Mouse (Mus musculus): ENCODE measurements around the gene March4. TPM values are rescaled to one million over a fixed set of nuclear protein-coding genes. Genes with fewer than 3 reads are reported as not detected.

March4 gene
- polyA plus RNA-seq, 1 experiment from 2014 or later, result 9.4 TPM

DNA sequence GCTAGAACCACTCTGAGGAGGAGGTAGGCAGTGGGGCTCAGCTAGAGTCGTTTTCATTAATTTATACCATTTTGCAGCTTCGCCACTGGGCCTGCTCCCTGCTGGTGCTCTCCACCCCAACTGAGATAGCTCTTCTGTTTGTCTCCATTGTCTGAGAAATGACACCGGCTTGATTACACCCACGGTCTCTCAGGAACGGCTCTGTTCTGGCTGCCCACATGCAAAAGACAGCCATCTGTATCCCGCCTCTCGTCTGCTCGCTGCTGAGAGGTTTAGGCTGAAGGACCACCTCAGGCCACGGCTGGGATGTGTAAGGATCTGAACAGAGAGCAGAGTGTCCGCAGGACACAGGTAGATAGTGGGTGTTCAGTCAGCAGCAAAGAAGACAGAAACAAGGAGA is 30.5 kb downstream of the March4 start:
- Histone ChIP-seq H3K36me3 (ENCODE audit: control insufficient read depth, insufficient read depth, low read length) (no peaks in the 10 kb centered on the region), H3K27me3 (replicated peaks; ENCODE audit: control insufficient read depth, insufficient read depth, low read length) (no peaks in the 10 kb centered on the region), H3K27ac (ENCODE audit: low read depth, low read length) (no peak overlapping the region), H3K4me1 (ENCODE audit: control insufficient read depth, insufficient read depth, low read depth, low read length) (peaks cover 3% of the 10 kb centered on the region; the same call in 1 of the 2 replicates), H3K9me3 (ENCODE audit: control insufficient read depth, low read length) (no peaks in the 10 kb centered on the region), H3K4me3 (ENCODE audit: low read length) (no peak overlapping the region), H3K9ac (ENCODE audit: low read depth, low read length) (no peak overlapping the region), H3K4me2 (ENCODE audit: low read length) (no peak overlapping the region)
- ATAC-seq, result no peak
- WGBS, result 42% methylated on average over 10 of the region's 10 CpGs

DNA sequence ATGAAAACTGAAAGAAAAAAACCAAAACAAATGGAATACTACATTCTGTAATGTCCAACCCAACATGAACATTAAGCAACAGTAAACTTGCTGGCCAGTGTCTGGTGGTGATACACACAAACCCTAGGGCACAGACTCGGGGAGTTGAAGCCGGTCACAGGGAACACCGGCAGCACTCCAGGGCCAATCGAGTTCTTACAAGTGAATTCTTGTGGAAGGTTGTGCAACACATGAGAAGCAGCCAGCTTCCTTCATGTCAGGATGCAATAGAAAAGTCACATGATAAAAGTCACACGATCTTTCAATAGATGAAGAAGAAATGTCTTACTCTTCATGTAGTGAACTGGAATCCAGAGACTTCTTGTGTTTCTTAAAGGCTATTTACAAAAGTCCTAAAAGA is 39.1 kb downstream of the March4 start:
- no peak for ATAC-seq
- Histone ChIP-seq H3K4me3 (ENCODE audit: low read length) (no peak overlapping the region), H3K9ac (ENCODE audit: low read depth, low read length) (no peak overlapping the region), H3K4me1 (ENCODE audit: control insufficient read depth, insufficient read depth, low read depth, low read length) (no peaks in the 10 kb centered on the region), H3K27ac (ENCODE audit: low read depth, low read length) (no peak overlapping the region), H3K27me3 (replicated peaks; ENCODE audit: control insufficient read depth, insufficient read depth, low read length) (no peaks in the 10 kb centered on the region), H3K36me3 (ENCODE audit: control insufficient read depth, insufficient read depth, low read length) (no peaks in the 10 kb centered on the region), H3K4me2 (ENCODE audit: low read length) (no peak overlapping the region), H3K9me3 (ENCODE audit: control insufficient read depth, low read length) (no peaks in the 10 kb centered on the region)
- WGBS, result 86% methylated on average over 5 of the region's 5 CpGs

GRCm38 (mm10) chr1:72493454-72493853 is 43.3 kb downstream of the March4 start:
- no peaks in the 10 kb centered on the region; the same call in 1 of the 2 replicates for H3K4me1 ChIP-seq (ENCODE audit: control insufficient read depth, insufficient read depth, low read depth, low read length)
- H3K9ac ChIP-seq (ENCODE audit: low read depth, low read length), result no peak overlapping the region
- H3K4me2 ChIP-seq (ENCODE audit: low read length), result no peak overlapping the region
- no peaks in the 10 kb centered on the region for H3K9me3 ChIP-seq (ENCODE audit: control insufficient read depth, low read length)
- ATAC-seq, result no peak
- H3K4me3 ChIP-seq (ENCODE audit: low read length), result no peak overlapping the region
- H3K27ac ChIP-seq (ENCODE audit: low read depth, low read length), result no peak overlapping the region
- 76% methylated on average over 3 of the region's 3 CpGs for WGBS
- no peaks in the 10 kb centered on the region for H3K36me3 ChIP-seq (ENCODE audit: control insufficient read depth, insufficient read depth, low read length)
- H3K27me3 ChIP-seq (replicated peaks; ENCODE audit: control insufficient read depth, insufficient read depth, low read length), result no peaks in the 10 kb centered on the region

DNA sequence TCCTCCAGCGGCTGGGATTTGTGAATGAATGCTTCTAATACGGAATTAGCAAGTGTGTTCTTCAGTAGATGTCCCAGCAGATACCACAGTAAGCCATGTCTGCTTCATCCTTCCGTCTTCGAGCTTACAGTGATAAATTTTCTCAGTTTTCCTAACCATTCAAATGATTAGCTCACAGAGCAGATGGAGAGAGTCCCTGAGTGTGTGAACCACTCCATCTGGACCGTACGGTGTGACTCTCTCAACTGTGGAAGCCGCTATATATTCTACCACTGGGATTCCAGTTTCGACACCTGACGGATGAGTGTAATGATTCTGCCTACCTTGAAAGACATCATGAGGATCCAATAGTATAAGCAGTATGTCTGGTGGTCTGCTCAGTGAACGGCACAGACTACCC is 44.1 kb downstream of the March4 start:
- WGBS, result 75% methylated on average over 10 of the region's 10 CpGs
- Histone ChIP-seq H3K27me3 (replicated peaks; ENCODE audit: control insufficient read depth, insufficient read depth, low read length) (no peaks in the 10 kb centered on the region), H3K27ac (ENCODE audit: low read depth, low read length) (no peak overlapping the region), H3K4me1 (ENCODE audit: control insufficient read depth, insufficient read depth, low read depth, low read length) (no peaks in the 10 kb centered on the region; the same call in 1 of the 2 replicates), H3K4me2 (ENCODE audit: low read length) (no peak overlapping the region), H3K9me3 (ENCODE audit: control insufficient read depth, low read length) (no peaks in the 10 kb centered on the region), H3K9ac (ENCODE audit: low read depth, low read length) (no peak overlapping the region), H3K36me3 (ENCODE audit: control insufficient read depth, insufficient read depth, low read length) (no peaks in the 10 kb centered on the region), H3K4me3 (ENCODE audit: low read length) (no peak overlapping the region)
- peak; percentile 57; the same call in 1 of the 2 replicates for ATAC-seq

DNA sequence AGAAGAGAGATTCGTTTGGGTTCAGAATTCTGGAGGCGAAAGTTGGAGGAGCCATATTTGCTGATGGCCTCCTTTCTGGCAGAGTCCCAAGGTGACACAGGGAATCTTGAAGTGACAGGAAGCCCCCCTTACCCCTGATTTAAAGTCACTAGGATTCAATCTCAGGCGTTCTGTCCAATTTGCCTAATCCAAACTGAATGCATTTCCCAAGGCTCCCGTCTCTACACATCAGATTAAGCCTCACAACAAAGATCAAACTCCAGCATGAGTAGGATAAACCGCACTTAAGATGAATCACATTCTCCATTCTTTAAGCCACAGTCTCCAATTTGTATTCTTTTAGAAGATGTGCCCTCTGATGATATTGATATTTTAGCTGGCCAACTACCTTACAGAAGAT is 45.4 kb downstream of the March4 start:
- Histone ChIP-seq H3K4me1 (ENCODE audit: control insufficient read depth, insufficient read depth, low read depth, low read length) (no peaks in the 10 kb centered on the region; the same call in 1 of the 2 replicates), H3K27ac (ENCODE audit: low read depth, low read length) (no peak overlapping the region), H3K4me3 (ENCODE audit: low read length) (no peak overlapping the region), H3K36me3 (ENCODE audit: control insufficient read depth, insufficient read depth, low read length) (no peaks in the 10 kb centered on the region), H3K9me3 (ENCODE audit: control insufficient read depth, low read length) (no peaks in the 10 kb centered on the region), H3K4me2 (ENCODE audit: low read length) (no peak overlapping the region), H3K9ac (ENCODE audit: low read depth, low read length) (no peak overlapping the region), H3K27me3 (replicated peaks; ENCODE audit: control insufficient read depth, insufficient read depth, low read length) (no peaks in the 10 kb centered on the region)
- WGBS, result 67% methylated on average over 5 of the region's 5 CpGs
- ATAC-seq, result no peak

GRCm38 (mm10) chr1:72490801-72491200 is 45.9 kb downstream of the March4 start:
- Histone ChIP-seq H3K27ac (ENCODE audit: low read depth, low read length) (no peak overlapping the region), H3K27me3 (replicated peaks; ENCODE audit: control insufficient read depth, insufficient read depth, low read length) (no peaks in the 10 kb centered on the region), H3K4me1 (ENCODE audit: control insufficient read depth, insufficient read depth, low read depth, low read length) (no peaks in the 10 kb centered on the region; the same call in 1 of the 2 replicates), H3K9me3 (ENCODE audit: control insufficient read depth, low read length) (no peaks in the 10 kb centered on the region), H3K4me2 (ENCODE audit: low read length) (no peak overlapping the region), H3K9ac (ENCODE audit: low read depth, low read length) (no peak overlapping the region), H3K36me3 (ENCODE audit: control insufficient read depth, insufficient read depth, low read length) (no peaks in the 10 kb centered on the region), H3K4me3 (ENCODE audit: low read length) (no peak overlapping the region)
- no peak for ATAC-seq
- 80% methylated on average over 3 of the region's 3 CpGs for WGBS

- Histone ChIP-seq H3K4me1 (ENCODE audit: control insufficient read depth, insufficient read depth, low read depth, low read length) (no peaks in the 10 kb centered on the region; the same call in 1 of the 2 replicates), H3K4me2 (ENCODE audit: low read length) (no peak overlapping the region), H3K27ac (ENCODE audit: low read depth, low read length) (no peak overlapping the region), H3K27me3 (replicated peaks; ENCODE audit: control insufficient read depth, insufficient read depth, low read length) (no peaks in the 10 kb centered on the region), H3K9me3 (ENCODE audit: control insufficient read depth, low read length) (no peaks in the 10 kb centered on the region), H3K9ac (ENCODE audit: low read depth, low read length) (no peak overlapping the region), H3K4me3 (ENCODE audit: low read length) (no peak overlapping the region), H3K36me3 (ENCODE audit: control insufficient read depth, insufficient read depth, low read length) (no peaks in the 10 kb centered on the region)
- WGBS, result 8% methylated on average over 8 of the region's 8 CpGs
- ATAC-seq, result peak; percentile 59
These were observed 46.5 kb downstream of the March4 start for GRCm38 (mm10) chr1:72490193-72490592.

DNA sequence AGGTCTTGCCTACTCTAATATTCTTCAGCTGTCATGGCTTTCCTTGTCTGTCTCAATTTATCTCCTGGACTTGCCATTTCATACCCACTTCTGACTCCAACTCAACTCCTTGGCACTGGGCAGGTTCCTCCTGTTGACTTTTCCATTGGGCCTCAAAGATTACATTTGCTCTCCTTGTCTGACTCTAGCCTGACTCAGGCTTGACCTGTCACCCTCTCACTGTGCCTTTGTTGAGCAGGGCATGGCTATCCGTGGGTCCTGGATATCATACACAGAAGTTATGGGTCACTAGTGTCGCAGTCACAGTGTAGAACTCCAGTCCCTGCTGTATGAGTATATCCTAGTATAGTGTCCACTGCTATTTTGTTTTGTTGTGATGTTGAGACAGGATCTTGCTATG is 60.1 kb downstream of the March4 start:
- Histone ChIP-seq H3K4me3 (ENCODE audit: low read length) (no peak overlapping the region), H3K9ac (ENCODE audit: low read depth, low read length) (no peak overlapping the region), H3K27me3 (replicated peaks; ENCODE audit: control insufficient read depth, insufficient read depth, low read length) (no peaks in the 10 kb centered on the region), H3K36me3 (ENCODE audit: control insufficient read depth, insufficient read depth, low read length) (no peaks in the 10 kb centered on the region), H3K4me1 (ENCODE audit: control insufficient read depth, insufficient read depth, low read depth, low read length) (no peaks in the 10 kb centered on the region), H3K4me2 (ENCODE audit: low read length) (no peak overlapping the region), H3K9me3 (ENCODE audit: control insufficient read depth, low read length) (no peaks in the 10 kb centered on the region), H3K27ac (ENCODE audit: low read depth, low read length) (no peak overlapping the region)
- ATAC-seq, result no peak
- WGBS, result 89% methylated on average over 2 of the region's 2 CpGs

DNA sequence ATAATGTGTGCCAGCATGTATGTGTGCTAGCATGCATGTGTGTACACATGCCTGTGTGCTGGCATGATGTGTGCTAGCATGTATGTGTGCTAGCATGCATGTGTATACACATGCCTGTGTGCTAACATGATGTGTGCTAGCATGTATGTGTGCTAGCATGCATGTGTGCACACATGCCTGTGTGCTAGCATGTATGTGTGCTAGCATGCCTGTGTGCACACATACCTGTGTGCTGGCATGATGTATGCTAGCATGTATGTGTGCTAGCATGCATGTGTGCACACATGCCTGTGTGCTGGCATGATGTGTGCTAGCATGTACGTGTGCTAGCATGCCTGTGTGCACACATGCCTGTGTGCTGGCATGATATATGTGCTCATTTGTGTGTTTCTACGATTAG is 67.7 kb downstream of the March4 start:
- Histone ChIP-seq H3K9ac (ENCODE audit: low read depth, low read length) (no peak overlapping the region), H3K27ac (ENCODE audit: low read depth, low read length) (no peak overlapping the region), H3K4me1 (ENCODE audit: control insufficient read depth, insufficient read depth, low read depth, low read length) (peaks cover 4% of the 10 kb centered on the region), H3K4me2 (ENCODE audit: low read length) (no peak overlapping the region), H3K27me3 (replicated peaks; ENCODE audit: control insufficient read depth, insufficient read depth, low read length) (no peaks in the 10 kb centered on the region), H3K4me3 (ENCODE audit: low read length) (no peak overlapping the region), H3K36me3 (ENCODE audit: control insufficient read depth, insufficient read depth, low read length) (no peaks in the 10 kb centered on the region), H3K9me3 (ENCODE audit: control insufficient read depth, low read length) (no peaks in the 10 kb centered on the region)
- 81% methylated on average over 2 of the region's 2 CpGs for WGBS
- ATAC-seq, result no peak

DNA sequence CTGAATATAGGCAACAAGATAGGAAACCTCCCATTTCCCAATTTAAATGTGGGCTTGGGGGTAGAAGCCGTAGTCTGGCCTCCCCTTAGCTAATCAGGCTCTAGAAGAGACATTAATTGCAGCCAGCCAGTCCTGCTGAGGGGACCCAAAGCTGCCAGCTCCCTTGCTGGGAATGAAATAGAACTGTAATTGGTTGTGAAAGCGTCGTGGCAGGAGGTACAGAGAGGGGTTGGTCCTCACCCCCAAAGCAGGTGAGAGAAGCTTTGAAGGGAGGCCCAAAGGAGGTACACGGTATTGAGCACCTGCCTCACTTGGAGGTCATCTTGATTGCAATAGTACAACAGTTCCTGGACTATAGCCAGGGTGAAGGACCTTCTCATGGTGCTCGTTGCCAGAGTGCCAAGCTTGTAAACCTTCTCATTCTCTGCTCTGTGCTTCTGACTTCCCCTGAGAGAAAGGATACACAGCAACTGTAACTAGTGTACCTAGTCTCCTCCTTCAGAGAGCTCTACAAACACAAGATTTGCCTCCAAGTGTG is 68.2 kb downstream of the March4 start:
- whole genome bisulfite sequencing, result 52% methylated on average over 5 of the region's 5 CpGs
- peak; percentile 21; the same call in 1 of the 2 replicates for ATAC-seq
- Histone ChIP-seq H3K9me3 (ENCODE audit: control insufficient read depth, low read length) (no peaks in the 10 kb centered on the region), H3K4me1 (ENCODE audit: control insufficient read depth, insufficient read depth, low read depth, low read length) (peaks cover 4% of the 10 kb centered on the region), H3K27ac (ENCODE audit: low read depth, low read length) (no peak overlapping the region), H3K27me3 (replicated peaks; ENCODE audit: control insufficient read depth, insufficient read depth, low read length) (no peaks in the 10 kb centered on the region), H3K36me3 (ENCODE audit: control insufficient read depth, insufficient read depth, low read length) (no peaks in the 10 kb centered on the region), H3K4me3 (ENCODE audit: low read length) (no peak overlapping the region), H3K9ac (ENCODE audit: low read depth, low read length) (no peak overlapping the region), H3K4me2 (ENCODE audit: low read length) (no peak overlapping the region)

Measured in hindbrain, embryonic 16.5 days (tissue).